Mouse (Mus musculus): Measurements from ENCODE around the gene Fgfr2.

Gene Fgfr2

DNA sequence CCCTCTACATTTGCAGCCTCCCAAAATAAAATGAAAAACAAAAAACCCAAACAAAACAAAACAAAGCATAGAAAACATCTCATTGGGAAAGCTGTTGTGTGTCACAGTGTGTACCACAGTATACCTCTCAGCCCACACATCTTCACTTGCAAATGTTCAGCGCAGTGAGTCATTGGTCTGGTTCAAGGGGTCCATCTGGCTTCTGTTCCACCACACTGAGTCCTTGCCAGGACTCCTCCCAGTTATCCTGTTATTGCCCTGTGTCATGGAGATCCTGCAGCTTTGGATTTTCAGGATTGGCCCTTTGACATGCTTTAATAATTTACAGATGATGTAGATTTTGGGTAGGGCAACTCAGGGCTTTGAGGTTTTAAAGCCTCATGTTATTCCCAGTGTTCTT lies 1435.8 kb downstream of the Fgfr2 start:
- DNase-seq (ENCODE audit: low read depth) = peak; percentile 55

DNA sequence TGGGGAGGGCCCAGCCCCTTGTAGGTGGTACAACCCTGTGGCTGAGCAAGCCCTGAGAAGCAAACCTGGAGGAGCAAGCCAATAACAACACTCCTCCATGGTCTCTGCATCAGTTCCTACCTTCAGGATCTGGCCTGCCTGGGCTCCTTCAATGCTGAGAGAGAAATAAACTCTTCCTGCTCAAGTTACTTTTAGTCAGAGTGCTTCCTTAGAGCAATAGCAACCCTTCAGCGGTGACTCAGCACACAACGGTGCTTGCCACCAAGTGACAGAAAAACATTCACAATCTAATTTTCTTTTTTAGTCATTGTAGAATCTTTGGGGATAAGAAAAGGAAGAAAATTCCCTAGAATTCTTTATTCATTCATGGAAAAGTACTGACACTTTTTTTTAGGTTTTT lies 1446.0 kb downstream of the Fgfr2 start:
- DNase-seq (ENCODE audit: low read depth) = no peak

- no peak for DNase-seq (ENCODE audit: low read depth)
Observed at GRCm38 (mm10) chr7:131670586-131670985, 1452.6 kb downstream of the Fgfr2 start.

DNA sequence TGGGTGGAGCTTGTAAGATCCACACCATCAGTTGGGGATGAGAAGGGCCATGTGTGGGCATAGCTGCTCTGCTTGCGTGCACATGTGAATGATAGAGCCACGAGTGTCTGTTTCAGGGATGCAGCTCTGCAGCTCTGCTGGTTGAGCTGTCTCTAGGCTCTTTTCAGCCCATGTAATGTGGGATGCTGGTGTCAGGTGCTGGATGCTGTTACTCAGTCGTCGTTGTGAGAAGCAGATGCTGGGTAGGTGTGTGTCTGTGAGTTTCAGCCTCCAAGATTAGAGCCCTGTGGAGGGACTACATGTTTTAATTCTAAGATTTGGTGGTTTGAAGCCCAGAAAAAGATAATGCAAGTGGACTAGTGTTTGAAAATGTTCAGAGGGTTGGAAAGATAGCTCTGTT lies 1453.8 kb downstream of the Fgfr2 start:
- no peak for DNase-seq (ENCODE audit: low read depth)

DNA sequence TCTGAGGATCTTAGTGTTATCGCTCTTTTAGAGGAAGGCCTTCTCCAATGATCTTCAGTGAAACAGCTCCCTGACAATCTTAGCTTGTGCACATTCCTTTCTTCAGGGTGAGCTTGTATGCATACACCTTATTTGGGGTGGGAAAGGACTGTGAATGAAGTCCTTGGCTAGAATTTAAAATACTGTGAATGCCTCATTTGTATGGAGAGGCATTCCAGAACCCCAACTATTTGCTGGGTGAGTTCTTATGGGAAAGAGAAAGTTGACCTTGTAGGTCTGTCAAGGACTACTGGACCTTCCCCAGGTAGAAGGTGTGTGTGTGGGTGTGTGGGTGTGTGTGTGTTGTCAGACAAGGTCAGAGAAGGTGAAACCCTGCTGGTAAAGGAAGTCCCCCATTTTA lies 1462.4 kb downstream of the Fgfr2 start:
- DNase-seq (ENCODE audit: low read depth) = no peak

DNA sequence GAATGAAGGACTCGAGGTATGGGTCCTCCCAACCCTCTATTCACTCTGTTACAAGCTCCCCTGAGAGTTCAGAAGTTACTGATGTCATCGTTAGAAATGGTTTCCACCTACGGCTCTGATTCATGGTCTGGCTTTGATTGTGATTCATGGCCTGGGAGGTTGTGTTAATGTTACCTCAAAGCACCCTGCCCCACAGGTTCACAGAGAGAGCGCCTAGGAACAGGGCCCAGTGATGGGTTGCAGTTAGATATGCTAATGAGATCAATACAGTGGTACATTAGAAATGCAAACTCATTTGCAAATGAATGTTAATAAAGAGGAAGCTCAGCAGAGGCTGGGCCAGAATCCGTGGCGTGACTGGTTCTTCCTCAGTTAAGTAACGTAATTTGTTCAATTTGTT lies 1467.1 kb downstream of the Fgfr2 start:
- no peak for DNase-seq (ENCODE audit: low read depth)

GRCm38 (mm10) chr7:131653416-131653815 lies 1469.7 kb downstream of the Fgfr2 start:
- DNase-seq (ENCODE audit: low read depth) = no peak

GRCm38 (mm10) chr7:131651921-131652694 lies 1471.0 kb downstream of the Fgfr2 start:
- no peak for DNase-seq (ENCODE audit: low read depth)

DNA sequence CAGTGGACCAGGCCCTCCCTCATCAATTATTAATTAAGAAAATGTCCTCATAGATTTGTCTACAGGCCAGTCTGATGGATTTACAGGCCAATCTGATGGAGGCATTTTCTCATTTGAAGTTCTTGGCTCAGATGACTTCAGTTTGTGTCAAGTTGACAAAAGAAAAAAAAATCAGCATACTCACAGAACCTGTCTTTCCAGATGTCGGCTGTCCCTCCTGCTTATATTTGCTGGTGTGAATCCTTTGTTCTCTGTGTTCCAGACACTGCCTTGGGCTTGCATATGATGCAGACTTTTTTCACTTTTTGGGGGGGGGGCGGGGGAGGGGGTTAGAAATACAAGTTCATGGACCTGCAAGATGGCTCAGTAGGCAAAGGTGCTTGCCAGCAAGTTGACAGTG lies 1472.9 kb downstream of the Fgfr2 start:
- no peak for DNase-seq (ENCODE audit: low read depth)

DNA sequence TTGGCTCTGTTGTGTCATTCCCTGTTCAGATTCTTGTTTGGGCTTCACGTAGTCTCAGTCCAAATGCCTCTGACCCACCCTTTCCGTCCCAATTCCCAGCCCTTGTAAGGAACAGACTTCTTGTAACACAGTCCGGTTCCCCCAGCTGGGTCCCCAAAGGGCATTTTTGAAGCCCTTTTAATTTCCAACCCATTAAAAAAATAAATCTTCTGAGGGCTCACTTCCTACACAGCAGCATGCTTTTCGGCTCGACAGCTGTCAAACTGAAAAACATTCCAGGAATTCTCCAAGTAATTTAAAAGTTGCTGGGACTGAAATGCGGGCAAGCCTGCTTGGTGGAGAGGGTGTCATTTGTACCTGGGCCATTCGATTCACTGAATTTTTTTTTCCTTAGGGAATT lies 1474.9 kb downstream of the Fgfr2 start:
- DNase-seq (ENCODE audit: low read depth) = no peak

- DNase-seq (ENCODE audit: low read depth) = no peak
Observed at GRCm38 (mm10) chr7:131647583-131647982, 1475.6 kb downstream of the Fgfr2 start.

DNA sequence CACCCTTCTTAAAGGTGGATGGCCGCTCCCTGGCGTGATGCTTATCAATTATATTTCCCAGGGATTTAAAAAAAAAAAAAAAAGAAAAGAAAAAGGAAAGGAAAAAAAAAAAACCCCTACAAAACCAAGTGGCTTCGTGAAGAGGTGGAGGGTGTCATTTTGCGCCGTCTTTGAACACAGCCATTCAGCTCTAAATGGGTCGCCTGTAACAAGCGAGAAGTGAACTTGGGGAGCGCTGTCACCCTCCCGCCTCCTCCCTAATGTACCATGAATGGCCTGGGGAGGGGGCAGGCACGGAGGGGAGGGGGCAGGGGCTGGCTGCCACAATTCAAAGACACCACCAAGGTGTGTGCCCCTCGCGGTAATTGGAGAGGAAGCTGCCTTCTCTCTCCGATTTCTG lies 1478.6 kb downstream of the Fgfr2 start:
- no peak for DNase-seq (ENCODE audit: low read depth)

GRCm38 (mm10) chr7:131644051-131644450 lies 1479.1 kb downstream of the Fgfr2 start:
- no peak for DNase-seq (ENCODE audit: low read depth)

- DNase-seq (ENCODE audit: low read depth) = no peak
Observed at GRCm38 (mm10) chr7:131643341-131643840, 1479.8 kb downstream of the Fgfr2 start.

GRCm38 (mm10) chr7:131629562-131629961 lies 1493.6 kb downstream of the Fgfr2 start:
- DNase-seq (ENCODE audit: low read depth) = no peak

- DNase-seq (ENCODE audit: low read depth) = no peak
Observed at GRCm38 (mm10) chr7:131628846-131629391, 1494.2 kb downstream of the Fgfr2 start.

- no peak for DNase-seq (ENCODE audit: low read depth)
Observed at GRCm38 (mm10) chr7:131628356-131628755, 1494.8 kb downstream of the Fgfr2 start.

DNA sequence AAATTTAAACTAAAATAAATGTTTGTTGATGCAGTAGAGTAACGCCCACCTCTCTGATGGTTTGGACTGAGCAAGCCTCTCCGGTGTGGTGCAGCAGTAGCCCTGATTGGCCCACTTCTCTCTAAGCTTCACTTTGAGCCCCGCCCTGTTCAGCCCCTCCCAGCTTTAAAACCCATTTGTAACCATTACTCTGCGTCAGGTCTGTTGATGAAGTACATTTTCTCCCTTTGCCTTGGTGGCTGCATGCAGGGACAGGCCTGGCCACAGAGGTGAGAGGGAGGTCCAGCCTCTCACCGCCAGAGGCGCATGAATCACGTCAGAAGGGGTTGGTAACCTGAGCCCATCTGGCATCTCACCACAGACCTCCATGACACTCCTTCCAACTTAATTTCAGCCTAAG lies 1513.5 kb downstream of the Fgfr2 start:
- peak; percentile 17 for DNase-seq (ENCODE audit: low read depth)

DNA sequence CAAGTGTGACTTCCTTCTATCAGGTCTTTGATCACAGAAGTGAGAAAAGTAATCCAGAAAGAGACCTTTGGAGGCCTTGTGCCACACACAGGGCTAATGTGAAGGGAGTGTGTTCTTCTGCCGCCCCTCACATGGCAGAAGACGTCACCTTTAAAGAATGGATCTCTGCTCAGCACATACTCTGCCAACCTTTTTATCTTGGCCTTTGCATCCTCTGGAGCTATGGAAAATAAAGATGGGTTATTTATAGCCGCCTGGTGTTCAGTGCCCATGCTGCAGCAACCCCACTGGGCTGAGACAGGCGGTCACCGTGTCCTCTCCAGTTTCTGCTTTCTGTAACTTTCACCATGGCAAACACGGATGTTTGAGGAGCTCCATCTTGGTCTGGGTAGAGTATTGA lies 1515.1 kb downstream of the Fgfr2 start:
- DNase-seq (ENCODE audit: low read depth) = no peak

DNA sequence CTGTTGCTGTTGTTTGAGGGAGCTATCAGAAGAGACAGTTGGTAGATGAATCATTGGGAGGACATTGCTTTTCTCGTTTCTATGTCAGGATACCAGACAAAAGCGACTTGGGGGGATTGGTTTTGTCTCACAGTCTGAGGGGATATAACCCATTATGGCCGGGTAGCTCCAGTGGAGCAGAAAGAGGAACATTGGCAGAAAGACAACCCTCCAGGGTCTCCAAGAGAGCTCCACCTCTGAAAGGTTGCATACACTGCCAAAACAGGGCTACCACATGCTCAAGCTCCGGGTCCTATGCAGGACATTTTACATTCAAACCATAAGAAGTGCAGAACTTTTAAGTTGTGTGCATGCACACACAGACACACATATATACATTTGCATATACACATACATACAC lies 1517.7 kb downstream of the Fgfr2 start:
- no peak for DNase-seq (ENCODE audit: low read depth)

DNA sequence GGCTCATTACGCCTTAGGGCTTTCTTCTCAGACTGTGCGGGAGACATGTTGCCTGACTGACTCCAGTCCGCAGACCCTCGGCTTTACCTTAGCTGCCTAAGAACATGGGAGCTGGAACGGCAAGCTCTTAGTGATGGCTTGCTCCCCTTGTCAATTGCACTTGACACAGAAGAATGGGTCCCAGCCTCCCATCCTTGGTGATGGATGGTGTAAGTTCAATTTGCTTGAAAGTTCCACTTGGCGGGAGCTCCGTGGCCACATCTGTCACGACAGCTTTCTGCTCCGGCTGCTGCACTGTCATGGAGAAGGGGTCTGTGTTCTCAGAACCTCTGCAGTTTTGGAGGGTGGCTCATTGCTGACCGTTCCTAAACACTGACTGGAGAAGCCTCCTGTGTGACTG lies 1518.2 kb downstream of the Fgfr2 start:
- no peak for DNase-seq (ENCODE audit: low read depth)

GRCm38 (mm10) chr7:131603186-131603585 lies 1520.0 kb downstream of the Fgfr2 start:
- DNase-seq (ENCODE audit: low read depth) = no peak

DNA sequence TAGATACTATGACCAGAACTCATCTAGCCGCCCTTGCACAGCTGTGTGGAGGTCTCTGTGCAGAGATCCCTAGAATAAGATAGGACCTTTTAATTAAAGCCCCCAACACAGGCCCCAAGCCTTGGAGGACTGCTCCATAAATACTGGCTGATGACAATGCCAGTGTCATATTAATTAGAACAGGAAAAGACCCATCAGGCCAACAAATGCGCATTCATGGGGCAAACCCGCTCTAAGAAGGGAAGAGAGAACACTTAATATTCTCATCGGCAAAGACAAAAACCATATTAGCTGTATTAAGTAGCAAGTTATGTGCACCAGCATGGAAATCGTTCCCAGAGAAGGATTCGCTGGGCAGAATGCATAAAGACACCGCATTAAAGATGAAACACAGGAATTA lies 1521.0 kb downstream of the Fgfr2 start:
- DNase-seq (ENCODE audit: low read depth) = no peak

GRCm38 (mm10) chr7:131598483-131598824 lies 1524.7 kb downstream of the Fgfr2 start:
- DNase-seq (ENCODE audit: low read depth) = peak; percentile 18

Measured in NIH3T3 (cell line).